Mouse (Mus musculus) cerebellum, postnatal 10 days (tissue): Measurements from ENCODE around the gene Mrpl19.
A peak's percentile ranks its signal among the peaks of the same experiment; 100 is the strongest.

ENCODE experiments used
- DNase-seq, 2 experiments: peaks; one replicate each; pipeline ENCODE4 v3.0.0; 2021; ENCODE audit warnings: mixed read lengths in 2 of 2

Gene Mrpl19

DNA sequence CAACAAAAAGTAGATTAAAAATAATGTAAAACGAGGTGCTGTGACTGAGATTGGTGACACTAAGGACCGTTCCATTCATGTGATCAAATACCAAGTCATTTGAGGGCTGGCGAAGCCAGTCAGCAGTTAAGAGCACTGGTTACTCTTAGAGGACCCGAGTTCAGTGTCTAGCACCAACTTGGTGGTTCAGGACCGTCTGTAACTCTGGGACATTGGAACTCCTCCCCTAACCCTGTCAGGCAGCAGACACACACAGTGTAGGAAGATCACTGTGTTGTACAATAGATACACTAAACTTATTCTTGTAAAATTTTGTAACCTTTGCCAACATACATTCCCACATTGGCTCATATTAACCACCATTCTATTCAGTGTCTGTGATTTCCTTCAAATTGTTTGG, 41.5 kb downstream of the Mrpl19 start:
- peak in 1 of 2 experiments; percentile 11 for DNase-seq

DNA sequence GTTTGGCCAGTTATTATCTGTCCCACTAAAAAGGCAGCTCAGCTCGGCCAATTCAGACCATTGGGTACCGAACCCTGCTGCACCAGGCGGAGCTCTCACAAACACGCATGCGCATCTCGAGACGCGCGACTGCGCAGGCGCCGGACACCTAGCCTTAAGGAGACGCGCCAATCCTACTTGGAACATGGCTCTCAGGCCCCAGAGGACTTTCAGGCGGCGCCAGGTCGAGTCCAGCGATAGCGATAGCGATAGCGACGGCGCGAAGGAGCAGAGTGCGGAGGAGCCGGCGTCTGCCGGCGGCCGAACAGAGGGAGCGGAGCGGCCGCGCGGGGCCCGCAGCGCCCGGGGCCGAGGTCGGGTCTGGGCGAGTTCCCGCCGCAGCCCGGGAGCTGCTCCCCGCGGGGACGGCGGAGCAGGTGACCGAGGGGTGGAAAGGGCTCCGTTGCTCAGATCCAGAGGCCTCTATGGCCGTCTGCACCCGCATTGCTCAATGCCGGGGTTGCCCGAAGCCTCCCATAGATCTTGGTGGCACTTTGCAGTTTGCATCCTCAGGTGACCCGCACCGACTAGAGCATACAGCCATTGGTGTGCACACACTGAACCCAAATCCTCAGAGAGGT, 42.1 kb downstream of the Mrpl19 start, which contains the start of gene Gcfc2:
TSS of gene Gcfc2 (plus strand) at position 147 of the 620 bp plus-strand sequence.
- peak; percentile 97 to 99 for DNase-seq

- DNase-seq: peak; percentile 39 to 51
These were observed 53.6 kb downstream of the Mrpl19 start for GRCm38 (mm10) chr6:81912177-81912576.

DNA sequence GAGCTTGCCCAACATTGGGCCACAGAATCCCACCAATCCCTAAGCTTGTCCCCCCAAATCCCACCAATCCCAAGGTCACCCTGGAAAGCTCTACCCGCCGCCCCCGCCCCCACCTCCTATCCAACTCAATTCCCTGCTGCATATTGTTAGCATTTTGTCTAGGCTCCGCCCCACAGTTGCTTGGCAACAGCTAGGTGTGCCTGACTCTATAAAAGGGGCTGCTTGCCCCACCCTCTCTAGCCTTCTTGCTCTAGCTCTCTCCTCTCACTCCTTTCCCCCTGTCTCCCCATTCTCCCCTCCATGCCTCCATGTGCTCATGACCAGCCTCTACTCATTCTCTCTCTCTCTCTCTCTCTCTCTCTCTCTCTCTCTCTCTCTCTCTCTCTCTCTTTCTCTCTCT, 54.0 kb downstream of the Mrpl19 start:
- DNase-seq: peak in 1 of 2 experiments; percentile 10

DNA sequence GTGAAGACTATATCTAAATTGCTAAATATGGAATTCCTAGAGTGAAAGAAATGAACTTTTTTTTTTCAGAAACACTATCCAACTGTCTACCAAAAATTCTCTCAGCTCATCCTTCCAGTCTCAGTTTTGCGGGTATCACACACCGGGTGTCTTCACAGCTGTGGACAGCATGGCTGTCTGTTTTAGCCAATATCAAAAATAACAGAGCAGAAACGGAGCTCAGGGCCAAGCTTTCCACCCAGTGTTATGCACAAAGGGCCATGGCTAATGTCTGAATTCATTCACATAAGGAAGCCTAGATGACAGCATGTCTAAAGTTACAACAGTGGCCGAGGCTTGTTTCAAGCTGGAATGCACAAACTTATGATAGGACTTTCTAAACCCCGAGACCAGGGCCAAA, 54.5 kb downstream of the Mrpl19 start:
- DNase-seq: no peak

DNA sequence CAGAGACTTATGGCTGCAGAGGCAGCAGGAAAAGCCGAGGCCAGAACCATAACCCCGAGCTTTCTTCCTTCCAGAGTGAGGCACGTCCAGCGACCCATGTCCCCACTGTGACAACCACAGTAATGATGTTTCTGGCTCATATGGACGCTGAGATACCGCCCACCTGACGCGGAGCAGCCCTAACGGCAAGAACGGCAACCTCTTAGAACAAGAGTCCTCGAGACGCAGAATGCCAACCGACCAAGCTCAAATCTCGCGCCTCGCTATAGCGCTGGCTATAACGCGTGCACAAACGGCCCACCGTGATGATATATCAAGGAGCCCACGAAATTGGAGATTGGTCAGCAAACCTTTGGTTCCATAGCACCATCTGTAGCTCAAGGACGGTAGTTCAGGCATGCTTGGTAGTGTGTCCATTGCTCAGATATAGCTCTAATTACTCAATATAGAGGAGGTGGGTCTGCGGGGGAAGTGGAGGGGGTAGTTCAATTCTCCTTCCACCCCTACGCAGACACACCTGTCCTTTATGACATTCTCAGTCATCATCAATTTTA, 55.4 kb downstream of the Mrpl19 start:
- DNase-seq: no peak
